Mouse (Mus musculus) lung, embryonic 16.5 days (tissue): ENCODE results near the gene Cd59b. TPM values are rescaled to one million over a fixed set of nuclear protein-coding genes. Genes with fewer than 3 reads are reported as not detected.

Experiments used
- ATAC-seq: fragments of 200-750 bp; cut with Nextera tagmentation; 2 replicates; pipeline ENCODE4 v1.8.0; 2017; ENCODE audit warnings: low read depth, mild to moderate bottlenecking, moderate library complexity
- H3K27ac ChIP-seq: fragments of 300-500 bp; sonication (generic); 2 replicates; pipeline ENCODE4 v1.5.1; 2014; ENCODE audit warnings: mild to moderate bottlenecking, control low read depth, low read length
- H3K27me3 ChIP-seq: fragments of 300-500 bp; sonication (generic); 2 replicates; pipeline ENCODE4 v1.6.1; 2014; ENCODE audit warnings: low read depth, low read length, mixed read lengths; ENCODE audit not compliant: control insufficient read depth, insufficient read depth
- H3K36me3 ChIP-seq: fragments of 300-500 bp; sonication (generic); 2 replicates; pipeline ENCODE4 v1.6.1; 2014; ENCODE audit warnings: low read length; ENCODE audit not compliant: control insufficient read depth, insufficient read depth
- H3K4me1 ChIP-seq: fragments of 300-500 bp; sonication (generic); replicated peaks from 2 replicates; pipeline ENCODE4 v1.6.1; 2014; ENCODE audit warnings: low read length, mixed read lengths; ENCODE audit not compliant: control insufficient read depth, insufficient read depth
- H3K4me2 ChIP-seq: fragments of 300-500 bp; sonication (generic); 2 replicates; pipeline ENCODE4 v1.6.1; 2014; ENCODE audit warnings: low read depth, low read length, control low read depth
- H3K4me3 ChIP-seq: fragments of 300-500 bp; sonication (generic); 2 replicates; pipeline ENCODE4 v1.5.1; 2014; ENCODE audit warnings: mild to moderate bottlenecking, low read length, control low read depth
- H3K9ac ChIP-seq: fragments of 300-500 bp; sonication (generic); 2 replicates; pipeline ENCODE4 v1.6.1; 2014; ENCODE audit warnings: low read length, control low read depth
- H3K9me3 ChIP-seq: fragments of 300-500 bp; sonication (generic); 2 replicates; pipeline ENCODE4 v1.6.1; 2016; ENCODE audit warnings: low read length; ENCODE audit not compliant: control insufficient read depth
- WGBS: fragments of 180-500 bp; shearing (Covaris S2); extraction: QIAGEN DNeasy Blood & Tissue Kit; methylation state at CpG from one replicate; pipeline ENCODE4 v1.1.7; 2014; 5-methylcytosine and 5-hydroxymethylcytosine counted together
- polyA plus RNA-seq: library from polyadenylated mRNA; unstranded; fragments of >200 nt; fragmentation: Nextera tagmentation; extraction: Ambion mirVana; gene quantifications from 2 replicates; pipeline ENCODE4 v1.2.1, GENCODE M21; 2015

Cd59b gene
- polyA plus RNA-seq, 1 experiment from 2014 or later = 6.7 TPM

DNA sequence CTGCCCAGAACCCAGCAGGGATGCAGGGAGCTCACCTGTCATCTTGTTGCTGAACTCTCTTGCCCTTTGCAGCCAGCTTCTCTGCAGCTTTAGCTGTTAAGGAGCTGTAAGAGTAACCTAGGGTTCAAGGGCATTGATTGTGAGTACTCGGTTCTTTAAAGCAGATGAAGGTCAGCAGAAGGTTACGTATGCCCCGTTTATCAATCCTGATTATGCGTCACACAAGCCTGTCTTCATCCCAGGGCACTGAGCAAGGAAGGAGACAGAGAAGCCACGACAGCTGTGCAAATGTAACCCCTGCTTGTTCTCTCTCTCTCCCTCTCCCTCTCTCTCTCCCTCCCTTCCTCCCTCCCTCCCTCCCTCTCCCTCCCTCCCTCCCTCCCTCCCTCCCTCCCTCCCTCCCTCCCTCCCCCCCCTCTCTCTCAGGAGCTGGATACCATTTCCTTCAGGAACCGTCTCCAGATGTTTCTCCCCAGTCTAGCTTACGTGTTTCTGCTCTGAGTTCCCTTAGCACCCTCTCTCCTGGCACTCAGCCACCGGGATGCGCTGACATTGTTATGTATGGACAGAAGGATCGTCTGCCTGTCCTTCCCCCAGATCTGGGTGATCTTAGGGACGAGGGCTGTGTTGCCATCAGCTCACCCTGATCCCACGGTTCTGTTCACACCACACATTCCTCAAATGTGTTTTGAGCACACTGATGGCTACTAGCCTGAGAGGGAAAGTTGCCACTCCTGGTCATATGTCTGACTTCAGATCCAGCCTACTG lies 63.6 kb downstream of the Cd59b start:
- H3K9me3 ChIP-seq = no peaks in the 10 kb centered on the region
- H3K27ac ChIP-seq = no peak overlapping the region
- H3K36me3 ChIP-seq = no peaks in the 10 kb centered on the region
- H3K4me2 ChIP-seq = no peak overlapping the region
- H3K9ac ChIP-seq = no peak overlapping the region
- ATAC-seq = no peak
- no peak overlapping the region for H3K4me3 ChIP-seq
- H3K4me1 ChIP-seq = no peaks in the 10 kb centered on the region
- WGBS = 16% methylated on average over 11 of the region's 12 CpGs
- H3K27me3 ChIP-seq = no peaks in the 10 kb centered on the region

DNA sequence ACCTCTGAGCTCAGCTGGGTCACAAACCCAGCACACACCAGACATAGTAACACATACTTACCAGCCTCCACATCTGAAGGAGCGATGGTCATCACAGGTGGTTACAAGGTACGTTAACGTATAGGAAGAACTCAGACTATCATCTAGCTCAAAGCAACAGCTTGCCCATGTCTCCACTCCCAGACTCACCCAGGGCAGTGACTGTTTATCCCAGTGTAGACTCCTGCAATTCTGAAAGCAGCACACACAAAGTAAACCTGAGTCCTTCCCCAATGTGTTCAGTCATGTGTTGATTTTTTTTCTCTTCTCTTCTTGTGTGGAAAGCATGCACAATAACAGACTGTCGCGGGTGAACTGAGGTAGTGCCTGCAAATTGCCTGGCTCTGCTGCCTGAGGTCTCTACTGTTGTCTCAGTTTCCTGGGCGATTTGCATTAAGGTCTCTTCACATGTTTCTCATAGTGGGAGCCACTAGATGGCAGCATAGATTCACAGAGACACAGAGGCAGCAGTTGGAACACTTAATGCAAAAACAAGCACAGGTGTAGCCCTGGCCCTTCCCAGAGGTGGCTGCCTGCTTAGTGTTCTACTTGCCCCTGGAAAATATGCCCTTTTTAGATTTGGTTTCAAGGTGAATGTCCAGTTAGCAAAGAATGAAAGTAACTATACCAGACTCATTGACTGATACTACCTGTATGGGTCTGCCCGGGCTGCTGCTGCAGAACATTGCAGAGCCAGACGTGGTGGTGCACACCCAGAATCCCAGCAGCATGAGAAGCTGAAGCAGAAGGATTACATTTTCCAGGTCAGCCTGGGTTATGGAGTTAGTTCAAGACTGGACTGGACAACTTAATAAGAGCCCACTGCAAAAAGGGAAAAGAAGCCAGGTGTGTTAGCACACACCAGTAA lies 64.8 kb downstream of the Cd59b start:
- peak; percentile 35; the same call in 1 of the 2 replicates for ATAC-seq
- no peak overlapping the region for H3K4me2 ChIP-seq
- H3K36me3 ChIP-seq = no peaks in the 10 kb centered on the region
- WGBS = 39% methylated on average over 8 of the region's 8 CpGs
- H3K9me3 ChIP-seq = no peaks in the 10 kb centered on the region; the same call in 1 of the 2 replicates
- H3K9ac ChIP-seq = no peak overlapping the region
- no peak overlapping the region for H3K4me3 ChIP-seq
- no peak overlapping the region for H3K27ac ChIP-seq
- no peaks in the 10 kb centered on the region for H3K27me3 ChIP-seq
- H3K4me1 ChIP-seq = no peaks in the 10 kb centered on the region

DNA sequence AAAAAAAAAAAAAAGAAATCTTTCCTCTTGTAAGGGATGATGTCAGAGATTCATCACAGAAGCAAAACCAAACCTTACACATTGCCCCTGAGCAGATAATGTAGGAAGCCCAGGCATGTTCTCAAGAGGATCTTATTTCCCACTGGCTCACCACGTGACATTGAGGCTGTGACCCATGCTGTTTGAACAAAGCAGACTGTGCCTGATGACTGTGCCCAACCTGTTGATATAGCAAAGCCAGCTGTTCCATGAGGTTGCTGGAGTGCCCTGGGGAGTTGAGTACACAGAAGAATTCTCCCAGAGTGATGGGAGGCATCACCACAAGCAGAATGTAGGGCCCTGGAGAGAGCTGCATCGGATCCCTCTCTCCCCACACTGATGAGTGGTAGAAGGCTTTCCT lies 66.3 kb downstream of the Cd59b start:
- no peak overlapping the region for H3K4me2 ChIP-seq
- H3K9ac ChIP-seq = no peak overlapping the region
- no peak overlapping the region for H3K27ac ChIP-seq
- no peaks in the 10 kb centered on the region for H3K36me3 ChIP-seq
- H3K4me1 ChIP-seq = no peaks in the 10 kb centered on the region
- no peak for ATAC-seq
- no peak overlapping the region for H3K4me3 ChIP-seq
- 44% methylated on average over 2 of the region's 2 CpGs for WGBS
- H3K27me3 ChIP-seq = no peaks in the 10 kb centered on the region
- no peaks in the 10 kb centered on the region; the same call in 1 of the 2 replicates for H3K9me3 ChIP-seq

Other genes with a start within 250 kb of the Cd59b start
- 27.1 and 31.6 TPM in 2 replicates for gene Lmo2, start 111.9 kb upstream of the Cd59b start, polyA plus RNA-seq
- 63.5 and 63.6 TPM in 2 replicates for gene Fbxo3, start 42.1 kb upstream of the Cd59b start, polyA plus RNA-seq
- 1.9 and 2.9 TPM in 2 replicates for gene 4931422A03Rik, start 41.5 kb upstream of the Cd59b start, polyA plus RNA-seq
- not detected in 2 replicates for gene Gm10912, start 4.0 kb upstream of the Cd59b start, polyA plus RNA-seq
- not detected in 2 replicates for gene Gm10799, start 1.3 kb upstream of the Cd59b start, polyA plus RNA-seq
- 27.8 and 28.3 TPM in 2 replicates for gene Cd59a, start 26.0 kb downstream of the Cd59b start, polyA plus RNA-seq
- not detected in 2 replicates for gene A930018P22Rik, start 52.9 kb downstream of the Cd59b start, polyA plus RNA-seq